Mouse (Mus musculus): ENCODE results near the gene Kcne3. TPM values are rescaled to one million over a fixed set of nuclear protein-coding genes. Genes with fewer than 3 reads are reported as not detected.

Gene Kcne3
- total RNA-seq, 2 experiments from 2014 or later = not detected

DNA sequence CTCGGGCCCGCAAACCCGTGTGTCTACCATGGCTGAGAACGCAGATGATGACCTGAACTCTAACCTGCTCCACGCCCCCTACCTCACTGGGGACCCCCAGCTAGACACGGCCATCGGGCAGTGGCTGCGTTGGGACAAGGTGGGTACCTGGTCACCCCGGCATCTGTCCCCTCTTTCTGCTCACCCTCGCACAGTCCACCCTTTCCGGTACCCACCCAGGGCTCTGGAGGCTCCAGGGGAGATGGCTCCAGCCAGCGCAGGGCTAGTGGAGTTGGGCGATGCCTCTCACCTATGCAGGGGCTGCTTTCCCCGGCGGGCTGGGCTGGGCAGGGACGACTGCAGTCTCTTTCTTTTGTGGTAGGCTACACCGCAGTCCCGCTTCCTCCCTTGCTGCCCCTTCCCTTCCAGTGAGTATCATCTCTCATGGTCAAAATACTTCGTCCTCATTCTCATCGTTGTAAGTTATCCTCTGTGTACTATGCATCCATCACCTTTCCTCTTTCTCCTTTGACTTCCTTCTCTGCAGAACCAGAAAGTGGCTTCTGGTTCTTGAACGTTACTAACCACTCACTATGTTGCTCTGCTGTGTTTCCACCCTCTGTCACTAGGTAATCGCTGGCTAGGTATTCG, 51.7 kb downstream of the Kcne3 start:
- peak; percentile 16 to 53 for DNase-seq (ENCODE audit: extremely low spot score in 1 of 2, low spot score in 2 of 2)
- intact Hi-C loops (cut with DNase I) = loop anchor here (5.0 kb wide), 1 partner anchor 36 kb away; no protein-coding TSS in a partner anchor

DNA sequence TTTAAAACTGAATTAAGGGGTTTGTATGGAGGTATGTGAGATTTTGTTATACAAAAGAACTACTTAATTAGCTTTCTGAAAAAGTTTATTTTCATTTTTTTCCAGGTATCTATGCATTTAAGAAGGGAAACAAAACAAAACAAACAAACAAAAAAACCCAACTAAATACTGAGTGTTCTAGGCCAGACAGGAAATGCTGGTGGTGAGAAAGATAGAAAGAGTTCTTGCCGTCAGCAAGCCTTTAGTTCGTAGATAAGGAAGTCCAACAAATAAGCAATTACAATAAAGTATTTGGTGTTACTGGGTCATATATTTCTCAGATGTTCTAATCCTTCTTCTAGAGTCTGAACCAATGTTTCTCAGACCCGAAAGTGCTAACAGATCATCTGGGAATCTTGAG, 52.7 kb downstream of the Kcne3 start:
- DNase-seq (ENCODE audit: extremely low spot score in 1 of 2, low spot score in 2 of 2) = no peak
- intact Hi-C loops (cut with DNase I) = loop anchor here (5.0 kb wide), 1 partner anchor 37 kb away; no protein-coding TSS in a partner anchor

DNA sequence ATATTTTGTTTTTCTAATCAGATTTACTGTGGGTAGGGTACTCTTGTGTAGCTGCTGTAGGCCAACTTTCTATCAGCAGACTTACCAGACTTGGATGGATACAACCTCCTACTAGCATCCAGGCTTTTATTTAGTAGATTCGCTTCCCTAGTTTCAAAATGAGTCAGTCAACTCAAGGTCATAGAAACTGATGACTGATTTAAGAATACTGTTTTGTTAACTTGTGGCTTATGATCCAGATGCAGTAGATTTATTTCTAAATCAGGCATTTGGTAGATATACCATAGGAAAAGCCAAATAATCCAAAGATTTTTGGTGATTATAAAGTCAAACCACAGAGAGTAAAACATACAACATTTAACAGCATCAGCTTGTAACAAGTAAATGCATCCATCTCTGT, 54.3 kb downstream of the Kcne3 start:
- DNase-seq (ENCODE audit: extremely low spot score in 1 of 2, low spot score in 2 of 2) = no peak
- intact Hi-C loops (cut with DNase I) = loop anchor here (10.0 kb wide), 1 partner anchor 106 kb away; the partner anchor contains the start of gene Pold3

DNA sequence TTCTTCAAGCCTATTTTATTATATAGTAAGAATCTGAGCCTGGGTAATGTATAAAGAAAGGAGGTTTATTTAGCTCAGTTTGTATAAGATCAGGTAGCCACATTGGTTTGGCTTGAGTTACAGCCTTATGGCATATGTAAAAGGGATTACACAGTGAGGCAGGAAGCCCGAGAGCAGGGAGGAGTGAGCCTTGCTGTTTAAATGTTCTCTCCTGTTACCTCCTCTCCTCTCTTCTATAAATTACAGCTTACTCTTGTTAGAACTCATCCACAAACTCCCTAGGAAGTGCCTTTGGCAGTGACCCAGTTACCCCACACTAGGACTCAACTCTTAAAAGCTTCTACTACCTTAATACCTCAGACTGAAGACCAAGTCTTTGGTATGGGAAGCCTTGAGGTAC, 55.4 kb downstream of the Kcne3 start:
- no peak for DNase-seq (ENCODE audit: extremely low spot score in 1 of 2, low spot score in 2 of 2)
- intact Hi-C loops (cut with DNase I) = loop anchor here (10.0 kb wide), 1 partner anchor 107 kb away; the partner anchor contains the start of gene Pold3

DNA sequence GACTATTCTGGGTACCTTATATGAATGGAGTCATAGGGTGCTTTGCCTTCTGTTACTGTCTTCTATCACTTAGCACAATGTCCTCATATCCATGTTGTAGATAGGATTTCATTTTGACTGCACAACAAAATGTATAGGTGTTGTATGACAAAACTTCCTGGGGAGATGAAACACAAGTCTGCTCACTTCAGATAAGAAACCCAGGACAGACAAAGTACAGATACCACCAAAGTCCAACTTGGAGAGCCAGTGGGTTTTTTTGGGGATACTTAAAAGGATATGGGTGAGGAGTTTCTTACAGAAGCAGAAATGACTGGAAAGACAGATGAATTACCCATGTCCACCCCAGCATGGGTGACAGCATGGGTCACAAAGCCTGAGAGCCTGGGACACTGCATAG, 57.4 kb downstream of the Kcne3 start:
- no peak for DNase-seq (ENCODE audit: extremely low spot score in 1 of 2, low spot score in 2 of 2)
- intact Hi-C loops (cut with DNase I) = loop anchor here (10.0 kb wide), 1 partner anchor 109 kb away; the partner anchor contains the start of gene Pold3

Other genes with a start within 250 kb of the Kcne3 start
- gene Rnf169, start 196.1 kb upstream of the Kcne3 start, total RNA-seq (2021) = 10 to 100 TPM; 38.3 to 39.4 TPM
- gene Chrdl2, start 170.3 kb upstream of the Kcne3 start, total RNA-seq (2021) = under 1 TPM in 1 of 2 experiments, not detected in 1; 0.62 TPM
- 10 to 100 TPM; 32.6 to 36.3 TPM for gene Pold3, start 54.9 kb upstream of the Kcne3 start, total RNA-seq (2021)
- gene Lipt2, start 17.2 kb upstream of the Kcne3 start, total RNA-seq (2021) = 1 to 10 TPM; 4.8 to 5.2 TPM
- 100 to 1,000 TPM; 486 to 524 TPM for gene Pgm2l1, start 50.9 kb downstream of the Kcne3 start, total RNA-seq (2021)
- gene P4ha3, start 109.0 kb downstream of the Kcne3 start, total RNA-seq (2021) = 1 to 10 TPM; 7.0 to 7.1 TPM
- 10 to 100 TPM; 12.4 to 15.2 TPM for gene C2cd3, start 195.7 kb downstream of the Kcne3 start, total RNA-seq (2021)
- 100 to 1,000 TPM; 125 to 131 TPM for gene Ppme1, start 195.8 kb downstream of the Kcne3 start, total RNA-seq (2021)

Data from left cerebral cortex, postnatal 10 days (tissue).